Mouse (Mus musculus) midbrain, embryonic 11.5 days (tissue): Measurements from ENCODE around the gene Angpt4. TPM values are rescaled to one million over a fixed set of nuclear protein-coding genes. Genes with fewer than 3 reads are reported as not detected.

Source experiments
- ATAC-seq: fragments of 200-750 bp; cut with Nextera tagmentation; 2 replicates; pipeline ENCODE4 v1.8.0; 2017; ENCODE audit warnings: moderate TSS enrichment, moderate library complexity; ENCODE audit not compliant: low FRiP score
- DNase-seq: peaks from one replicate; pipeline ENCODE4 v3.0.0; 2015; ENCODE audit warnings: low spot score; ENCODE audit errors: missing footprints
- H3K27ac ChIP-seq: fragments of 300-500 bp; sonication (generic); 2 replicates; pipeline ENCODE4 v1.5.1; 2014; ENCODE audit warnings: low read depth, low read length
- H3K27me3 ChIP-seq: fragments of 300-500 bp; sonication (generic); 2 replicates; pipeline ENCODE4 v1.6.1; 2014; ENCODE audit warnings: mild to moderate bottlenecking, low read length, moderate library complexity, mixed read lengths; ENCODE audit not compliant: control insufficient read depth, insufficient read depth
- H3K36me3 ChIP-seq: fragments of 300-500 bp; sonication (generic); 2 replicates; pipeline ENCODE4 v1.6.1; 2014; ENCODE audit warnings: mild to moderate bottlenecking, low read length, moderate library complexity, mixed read lengths; ENCODE audit not compliant: control insufficient read depth, insufficient read depth
- H3K4me1 ChIP-seq: fragments of 300-500 bp; sonication (generic); 2 replicates; pipeline ENCODE4 v1.6.1; 2014; ENCODE audit warnings: low read length; ENCODE audit not compliant: control insufficient read depth, insufficient read depth
- H3K4me2 ChIP-seq: fragments of 300-500 bp; sonication (generic); 2 replicates; pipeline ENCODE4 v1.6.1; 2014; ENCODE audit warnings: mild to moderate bottlenecking, moderate library complexity
- H3K4me3 ChIP-seq: fragments of 300-500 bp; sonication (generic); 2 replicates; pipeline ENCODE4 v1.5.1; 2014; ENCODE audit warnings: low read depth, low read length
- H3K9ac ChIP-seq: fragments of 300-500 bp; sonication (generic); 2 replicates; pipeline ENCODE4 v1.6.1; 2014; ENCODE audit warnings: low read length
- H3K9me3 ChIP-seq: fragments of 300-500 bp; sonication (generic); 2 replicates; pipeline ENCODE4 v1.6.1; 2016; ENCODE audit warnings: low read length; ENCODE audit not compliant: control insufficient read depth
- WGBS: fragments of 180-500 bp; shearing (Covaris S2); extraction: QIAGEN DNeasy Blood & Tissue Kit; methylation state at CpG from one replicate; pipeline ENCODE4 v1.1.7; 2014; 5-methylcytosine and 5-hydroxymethylcytosine counted together
- polyA plus RNA-seq: library from polyadenylated mRNA; unstranded; fragments of >200 nt; fragmentation: Nextera tagmentation; extraction: Ambion mirVana; gene quantifications from 2 replicates; pipeline ENCODE4 v1.2.1, GENCODE M21; 2014

Gene Angpt4
- polyA plus RNA-seq, 1 experiment from 2014 or later, result 0.12 TPM

- 65% methylated on average over 2 of the region's 2 CpGs for WGBS
- no peak overlapping the region for H3K9ac ChIP-seq
- DNase-seq (no peak), ATAC-seq (no peak)
- no peaks in the 10 kb centered on the region for H3K36me3 ChIP-seq
- no peak overlapping the region for H3K4me2 ChIP-seq
- no peaks in the 10 kb centered on the region for H3K9me3 ChIP-seq
- H3K27me3 ChIP-seq, result no peaks in the 10 kb centered on the region
- H3K27ac ChIP-seq, result no peak overlapping the region
- H3K4me1 ChIP-seq, result peaks cover 4% of the 10 kb centered on the region; the same call in 1 of the 2 replicates
- no peak overlapping the region for H3K4me3 ChIP-seq
Observed at GRCm38 (mm10) chr2:151907020-151907419, 4.0 kb upstream of the Angpt4 start.

GRCm38 (mm10) chr2:151909386-151909785, 1.6 kb upstream of the Angpt4 start:
- 82% methylated on average over 3 of the region's 3 CpGs for WGBS
- H3K27me3 ChIP-seq, result no peaks in the 10 kb centered on the region
- no peaks in the 10 kb centered on the region for H3K9me3 ChIP-seq
- H3K27ac ChIP-seq, result no peak overlapping the region
- no peak overlapping the region for H3K4me3 ChIP-seq
- H3K9ac ChIP-seq, result no peak overlapping the region
- H3K4me2 ChIP-seq, result no peak overlapping the region
- peaks cover 4% of the 10 kb centered on the region; the same call in 1 of the 2 replicates for H3K4me1 ChIP-seq
- ATAC-seq, result no peak
- DNase-seq, result peak; percentile 72
- no peaks in the 10 kb centered on the region for H3K36me3 ChIP-seq

- Histone ChIP-seq H3K27me3 (no peaks in the 10 kb centered on the region), H3K9ac (no peak overlapping the region), H3K9me3 (no peaks in the 10 kb centered on the region), H3K4me2 (no peak overlapping the region), H3K4me3 (no peak overlapping the region), H3K4me1 (peaks cover 4% of the 10 kb centered on the region; the same call in 1 of the 2 replicates), H3K36me3 (no peaks in the 10 kb centered on the region), H3K27ac (no peak overlapping the region)
- 64% methylated on average over 5 of the region's 5 CpGs for WGBS
- ATAC-seq (no peak), DNase-seq (no peak)
Observed at GRCm38 (mm10) chr2:151910498-151910897, 512 bp upstream of the Angpt4 start.

GRCm38 (mm10) chr2:151911751-151912150, 741 bp downstream of the Angpt4 start:
- peak; percentile 80 for DNase-seq
- no peaks in the 10 kb centered on the region for H3K9me3 ChIP-seq
- WGBS, result 73% methylated on average over 3 of the region's 3 CpGs
- 0 out of 2 replicates have a peak, but pooled peaks have one; percentile 12 for ATAC-seq
- H3K9ac ChIP-seq, result no peak overlapping the region
- no peaks in the 10 kb centered on the region for H3K27me3 ChIP-seq
- H3K4me3 ChIP-seq, result no peak overlapping the region
- no peaks in the 10 kb centered on the region for H3K36me3 ChIP-seq
- H3K4me2 ChIP-seq, result no peak overlapping the region
- peaks cover 8% of the 10 kb centered on the region; the same call in 1 of the 2 replicates for H3K4me1 ChIP-seq
- no peak overlapping the region for H3K27ac ChIP-seq

GRCm38 (mm10) chr2:151914120-151914519, 3.1 kb downstream of the Angpt4 start:
- ATAC-seq, result no peak
- DNase-seq, result peak; percentile 53
- no peak overlapping the region for H3K9ac ChIP-seq
- H3K27me3 ChIP-seq, result no peaks in the 10 kb centered on the region
- H3K4me3 ChIP-seq, result no peak overlapping the region
- H3K4me2 ChIP-seq, result no peak overlapping the region
- WGBS, result 88% methylated on average over 5 of the region's 5 CpGs
- no peaks in the 10 kb centered on the region for H3K9me3 ChIP-seq
- peaks cover 8% of the 10 kb centered on the region; the same call in 1 of the 2 replicates for H3K4me1 ChIP-seq
- H3K36me3 ChIP-seq, result no peaks in the 10 kb centered on the region
- H3K27ac ChIP-seq, result no peak overlapping the region

- H3K27me3 ChIP-seq, result no peaks in the 10 kb centered on the region
- H3K4me2 ChIP-seq, result no peak overlapping the region
- no peaks in the 10 kb centered on the region for H3K9me3 ChIP-seq
- H3K9ac ChIP-seq, result no peak overlapping the region
- no peak overlapping the region for H3K4me3 ChIP-seq
- DNase-seq (peak; percentile 57), ATAC-seq (no peak)
- peaks cover 8% of the 10 kb centered on the region; the same call in 1 of the 2 replicates for H3K4me1 ChIP-seq
- 33% methylated on average over 2 of the region's 2 CpGs for WGBS
- H3K27ac ChIP-seq, result no peak overlapping the region
- H3K36me3 ChIP-seq, result no peaks in the 10 kb centered on the region
Observed at GRCm38 (mm10) chr2:151915111-151915510, 4.1 kb downstream of the Angpt4 start.

GRCm38 (mm10) chr2:151916061-151916831, 5.2 kb downstream of the Angpt4 start:
- Histone ChIP-seq H3K4me3 (no peak overlapping the region), H3K27me3 (no peaks in the 10 kb centered on the region), H3K27ac (no peak overlapping the region), H3K9me3 (no peaks in the 10 kb centered on the region), H3K36me3 (no peaks in the 10 kb centered on the region), H3K9ac (no peak overlapping the region), H3K4me1 (peaks cover 4% of the 10 kb centered on the region; the same call in 1 of the 2 replicates), H3K4me2 (no peak overlapping the region)
- WGBS, result 77% methylated on average over 13 of the region's 13 CpGs
- ATAC-seq (no peak), DNase-seq (peak; percentile 62)

- Histone ChIP-seq H3K4me2 (no peak overlapping the region), H3K4me3 (no peak overlapping the region), H3K4me1 (peaks cover 3% of the 10 kb centered on the region; the same call in 1 of the 2 replicates), H3K27ac (no peak overlapping the region), H3K36me3 (no peaks in the 10 kb centered on the region), H3K9ac (no peak overlapping the region), H3K27me3 (no peaks in the 10 kb centered on the region), H3K9me3 (no peaks in the 10 kb centered on the region)
- ATAC-seq (no peak), DNase-seq (peak; percentile 47)
- 74% methylated on average over 9 of the region's 9 CpGs for WGBS
Observed at GRCm38 (mm10) chr2:151919140-151919539, 8.1 kb downstream of the Angpt4 start.

GRCm38 (mm10) chr2:151921068-151921467, 10.1 kb downstream of the Angpt4 start:
- Histone ChIP-seq H3K4me1 (peaks cover 3% of the 10 kb centered on the region; the same call in 1 of the 2 replicates), H3K27ac (no peak overlapping the region)
- peak; percentile 64 for DNase-seq

More at GRCm38 (mm10) chr2:151921068-151921467, 10.1 kb downstream of the Angpt4 start:
- Histone ChIP-seq H3K9me3 (no peaks in the 10 kb centered on the region), H3K36me3 (no peaks in the 10 kb centered on the region), H3K27me3 (no peaks in the 10 kb centered on the region), H3K4me2 (no peak overlapping the region), H3K9ac (no peak overlapping the region), H3K4me3 (no peak overlapping the region)
- 68% methylated on average over 8 of the region's 8 CpGs for WGBS
- ATAC-seq, result no peak
